Mouse (Mus musculus) adrenal gland, postnatal 10 days (tissue): Measurements from ENCODE around the gene Bcl2l13. TPM values are rescaled to one million over a fixed set of nuclear protein-coding genes. Genes with fewer than 3 reads are reported as not detected.
A peak's percentile ranks its signal among the peaks of the same experiment; 100 is the strongest.
"Not testable (repeated sequence)": the region's sequence is repeated elsewhere in the genome, so short reads cannot be mapped to it uniquely, and the experiment has no call there.

Experiments used
- DNase-seq: peaks from one replicate; pipeline ENCODE4 v3.0.0; 2021; ENCODE audit warnings: mixed read lengths
- long read RNA-seq, 2 experiments: library from polyadenylated mRNA; stranded (forward); transcript quantifications; one replicate each; pipeline ENCODE4 v2.0.0; 2021
- total RNA-seq, 2 experiments: library from RNA; stranded (reverse); gene quantifications; 2 replicates each; pipeline ENCODE4 v1.2.3; 2021

Bcl2l13 gene
- total RNA-seq, result 10 to 100 TPM; 91.5 to 95.8 TPM
- long read RNA-seq, experiment 1, full-length matches to known transcripts, result 29 of 61 reads
- long read RNA-seq, experiment 1, partial matches to known transcripts, result 21 of 61 reads
- long read RNA-seq, experiment 1, other reads (novel, unspliced or antisense), result 11 of 61 reads
- long read RNA-seq, experiment 2, full-length matches to known transcripts, result 33 of 54 reads
- long read RNA-seq, experiment 2, partial matches to known transcripts, result 3 of 54 reads
- long read RNA-seq, experiment 2, other reads (novel, unspliced or antisense), result 18 of 54 reads

- DNase-seq, result peak; percentile 100
Measured at GRCm38 (mm10) chr6:120835474-120836374, at the start of gene Bcl2l13. Gene Bcl2l13, plus strand, starts transcription at chr6:120836212.

GRCm38 (mm10) chr6:120788068-120788607 lies 47.9 kb upstream of the Bcl2l13 start:
- DNase-seq, result no peak

- DNase-seq, result no peak
Measured at GRCm38 (mm10) chr6:120788904-120789303, 47.1 kb upstream of the Bcl2l13 start.

- DNase-seq, result no peak
Measured at GRCm38 (mm10) chr6:120790153-120790552, 45.9 kb upstream of the Bcl2l13 start.

GRCm38 (mm10) chr6:120790717-120791116 lies 45.3 kb upstream of the Bcl2l13 start:
- DNase-seq, result no peak

GRCm38 (mm10) chr6:120792947-120793346 lies 43.1 kb upstream of the Bcl2l13 start:
- DNase-seq, result no peak

GRCm38 (mm10) chr6:120795422-120796086 lies 40.5 kb upstream of the Bcl2l13 start:
- DNase-seq, result no peak

GRCm38 (mm10) chr6:120796111-120796510 lies 39.9 kb upstream of the Bcl2l13 start:
- no peak for DNase-seq

GRCm38 (mm10) chr6:120798019-120798418 lies 38.0 kb upstream of the Bcl2l13 start:
- DNase-seq, result no peak

GRCm38 (mm10) chr6:120798905-120799304 lies 37.1 kb upstream of the Bcl2l13 start:
- no peak for DNase-seq

GRCm38 (mm10) chr6:120799581-120800041 lies 36.4 kb upstream of the Bcl2l13 start:
- DNase-seq, result no peak

- no peak for DNase-seq
Measured at GRCm38 (mm10) chr6:120806999-120807737, 28.8 kb upstream of the Bcl2l13 start.

GRCm38 (mm10) chr6:120807738-120808081 lies 28.3 kb upstream of the Bcl2l13 start:
- DNase-seq, result no peak

- not testable (repeated sequence) for DNase-seq
Measured at GRCm38 (mm10) chr6:120811999-120812398, 24.0 kb upstream of the Bcl2l13 start.

GRCm38 (mm10) chr6:120819294-120819693 lies 16.7 kb upstream of the Bcl2l13 start:
- DNase-seq, result no peak

GRCm38 (mm10) chr6:120820144-120820543 lies 15.9 kb upstream of the Bcl2l13 start:
- DNase-seq, result peak; percentile 63

- DNase-seq, result no peak
Measured at GRCm38 (mm10) chr6:120820941-120821340, 15.1 kb upstream of the Bcl2l13 start.

- no peak for DNase-seq
Measured at GRCm38 (mm10) chr6:120821715-120822114, 14.3 kb upstream of the Bcl2l13 start.

- DNase-seq, result peak; percentile 93
Measured at GRCm38 (mm10) chr6:120822307-120822928, 13.6 kb upstream of the Bcl2l13 start, which contains the start of gene Atp6v1e1. Gene Atp6v1e1, minus strand, starts transcription at chr6:120822793.

GRCm38 (mm10) chr6:120822937-120823614 lies 12.9 kb upstream of the Bcl2l13 start:
- DNase-seq, result no peak

GRCm38 (mm10) chr6:120830056-120830455 lies 6.0 kb upstream of the Bcl2l13 start:
- DNase-seq, result no peak
